Mouse (Mus musculus): ENCODE measurements around the gene Noct. TPM values are rescaled to one million over a fixed set of nuclear protein-coding genes. Genes with fewer than 3 reads are reported as not detected.

Noct gene
- total and polyA plus RNA-seq, 3 experiments = 17.8 to 26.7 TPM; not detected in 1

- Histone ChIP-seq H3K9me3 (replicated peaks; ENCODE audit: insufficient read depth, low read length) (no peaks in the 10 kb centered on the region), H3K27ac (ENCODE audit: control insufficient read depth, low read depth, low read length) (no peak overlapping the region), H3K4me1 (ENCODE audit: control insufficient read depth in 1 of 2, insufficient read depth in 2 of 2, low read length in 2 of 2) (peaks cover 28 to 45% of the 10 kb centered on the region in 2 experiments), H3K27me3 (ENCODE audit: control insufficient read depth in 1 of 2, insufficient read depth in 2 of 2, low read length in 2 of 2) (no peaks in the 10 kb centered on the region), H3K36me3 (ENCODE audit: control insufficient read depth in 1 of 2, insufficient read depth in 2 of 2, low read length in 2 of 2) (peaks cover 5 to 47% of the 10 kb centered on the region in 2 experiments), H3K4me3 (ENCODE audit: control insufficient read depth in 1 of 2, insufficient read depth in 1 of 2, low read depth in 2 of 2, low read length in 2 of 2) (no peak overlapping the region), H3K79me2 (ENCODE audit: control insufficient read depth, insufficient read depth, low read length, poor library complexity) (peaks cover 56% of the 10 kb centered on the region), H3K9ac (ENCODE audit: control insufficient read depth, low read depth, low read length, poor library complexity, severe bottlenecking) (no peak overlapping the region)
- no peak for TF ChIP-seq NELFE (IDR thresholded peaks at IDR 0.05; ENCODE audit: low read depth, low read length)
- no peak for TF ChIP-seq MYB (IDR thresholded peaks at IDR 0.05; ENCODE audit: low read depth, low read length)
- no peak for TF ChIP-seq ZC3H11A (IDR thresholded peaks at IDR 0.05; ENCODE audit: low read depth, low read length)
- no peak for TF ChIP-seq MAFK (IDR thresholded peaks at IDR 0.05; ENCODE audit: borderline replicate concordance, low read depth, low read length)
- TF ChIP-seq UBTF (IDR thresholded peaks at IDR 0.05; ENCODE audit: borderline replicate concordance, insufficient read depth, low read depth, low read length) = no peak
- TF ChIP-seq MAX (IDR thresholded peaks at IDR 0.05; ENCODE audit: low read length) = no peak
- no peak for DNase-seq (ENCODE audit: low read depth, low spot score)
Measured at GRCm38 (mm10) chr3:51234752-51235055, 10.5 kb downstream of the Noct start.

GRCm38 (mm10) chr3:51238515-51238914, 14.3 kb downstream of the Noct start:
- H3K36me3 ChIP-seq (ENCODE audit: control insufficient read depth in 1 of 2, insufficient read depth in 2 of 2, low read length in 2 of 2) = peaks cover 5 to 9% of the 10 kb centered on the region in 2 experiments
- no peak overlapping the region for H3K27ac ChIP-seq (ENCODE audit: control insufficient read depth, low read depth, low read length)
- DNase-seq (ENCODE audit: low read depth, low spot score) = no peak
- H3K9ac ChIP-seq (ENCODE audit: control insufficient read depth, low read depth, low read length, poor library complexity, severe bottlenecking) = no peak overlapping the region
- peaks cover 38% of the 10 kb centered on the region for H3K79me2 ChIP-seq (ENCODE audit: control insufficient read depth, insufficient read depth, low read length, poor library complexity)
- H3K27me3 ChIP-seq (ENCODE audit: control insufficient read depth in 1 of 2, insufficient read depth in 2 of 2, low read length in 2 of 2) = no peaks in the 10 kb centered on the region
- H3K4me1 ChIP-seq (ENCODE audit: control insufficient read depth in 1 of 2, insufficient read depth in 2 of 2, low read length in 2 of 2) = peaks cover 6 to 11% of the 10 kb centered on the region in 2 experiments
- H3K4me3 ChIP-seq (ENCODE audit: control insufficient read depth in 1 of 2, insufficient read depth in 1 of 2, low read depth in 2 of 2, low read length in 2 of 2) = no peak overlapping the region
- no peak for TF ChIP-seq JUND (IDR thresholded peaks at IDR 0.05; ENCODE audit: low read depth, low read length)
- no peak for TF ChIP-seq MXI1 (IDR thresholded peaks at IDR 0.05; ENCODE audit: low read depth, low read length)
- no peak for TF ChIP-seq BHLHE40 (IDR thresholded peaks at IDR 0.05; ENCODE audit: borderline replicate concordance, low read depth, low read length)
- TF ChIP-seq POLR2AphosphoS5 (IDR thresholded peaks at IDR 0.05; ENCODE audit: borderline replicate concordance, low read depth, low read length) = no peak
- no peak for TF ChIP-seq ELF1 (IDR thresholded peaks at IDR 0.05; ENCODE audit: low read depth, low read length)
- no peak for TF ChIP-seq EP300 (IDR thresholded peaks at IDR 0.05; ENCODE audit: low read depth in 1 of 2, low read length in 2 of 2)
- TF ChIP-seq TBP (IDR thresholded peaks at IDR 0.05; ENCODE audit: low read depth, low read length) = no peak
- no peak for TF ChIP-seq GATA1 (IDR thresholded peaks at IDR 0.05; ENCODE audit: low read depth, low read length)
- no peak for TF ChIP-seq GABPA (IDR thresholded peaks at IDR 0.05; ENCODE audit: low read depth, low read length)
- no peak for TF ChIP-seq TAL1 (IDR thresholded peaks at IDR 0.05; ENCODE audit: low read length)
- no peaks in the 10 kb centered on the region for H3K9me3 ChIP-seq (replicated peaks; ENCODE audit: insufficient read depth, low read length)

DNA sequence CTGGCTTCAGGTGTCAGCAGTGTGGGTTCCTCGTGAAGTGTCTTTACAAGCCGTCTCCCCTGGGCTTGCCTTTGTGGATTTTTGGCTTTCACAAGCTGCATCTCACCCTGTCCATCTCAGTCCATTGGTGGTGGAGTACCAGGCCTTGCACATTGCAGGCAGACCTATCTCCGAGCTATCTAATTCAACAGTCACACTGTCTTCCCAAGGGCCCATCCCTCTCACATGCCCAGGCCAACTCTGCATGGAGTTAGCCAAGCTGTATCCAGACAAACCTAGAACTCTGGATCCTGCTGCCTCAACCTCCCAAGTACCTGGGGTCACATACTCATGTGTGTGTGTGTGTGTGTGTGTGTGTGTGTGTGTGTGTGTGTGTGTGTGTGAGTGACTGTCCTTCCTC, 15.3 kb downstream of the Noct start:
- Histone ChIP-seq H3K4me1 (ENCODE audit: control insufficient read depth in 1 of 2, insufficient read depth in 2 of 2, low read length in 2 of 2) (peaks cover 0 to 3% of the 10 kb centered on the region in 2 experiments; a peak in 3 of 4 replicates), H3K27ac (ENCODE audit: control insufficient read depth, low read depth, low read length) (no peak overlapping the region), H3K36me3 (ENCODE audit: control insufficient read depth in 1 of 2, insufficient read depth in 2 of 2, low read length in 2 of 2) (peaks cover 3 to 5% of the 10 kb centered on the region in 2 experiments; a peak in 3 of 4 replicates), H3K79me2 (ENCODE audit: control insufficient read depth, insufficient read depth, low read length, poor library complexity) (peaks cover 35% of the 10 kb centered on the region), H3K9ac (ENCODE audit: control insufficient read depth, low read depth, low read length, poor library complexity, severe bottlenecking) (no peak overlapping the region), H3K4me3 (ENCODE audit: control insufficient read depth in 1 of 2, insufficient read depth in 1 of 2, low read depth in 2 of 2, low read length in 2 of 2) (no peak overlapping the region), H3K9me3 (replicated peaks; ENCODE audit: insufficient read depth, low read length) (no peaks in the 10 kb centered on the region), H3K27me3 (ENCODE audit: control insufficient read depth in 1 of 2, insufficient read depth in 2 of 2, low read length in 2 of 2) (no peaks in the 10 kb centered on the region)
- no peak for TF ChIP-seq CTCF (IDR thresholded peaks at IDR 0.05 in 2 of 3, conservative IDR thresholded peaks at IDR 0.05 in 1 of 3; ENCODE audit: control insufficient read depth in 1 of 3, insufficient read depth in 1 of 3, low read depth in 2 of 3, low read length in 3 of 3, poor library complexity in 1 of 3, severe bottlenecking in 1 of 3)
- TF ChIP-seq BHLHE40 (IDR thresholded peaks at IDR 0.05; ENCODE audit: borderline replicate concordance, low read depth, low read length) = no peak
- no peak for TF ChIP-seq ZMIZ1 (IDR thresholded peaks at IDR 0.05; ENCODE audit: low read depth, low read length)
- TF ChIP-seq POLR2AphosphoS2 (IDR thresholded peaks at IDR 0.05; ENCODE audit: low read length) = no peak
- no peak for TF ChIP-seq ETS1 (IDR thresholded peaks at IDR 0.05; ENCODE audit: low read depth, low read length)
- no peak for TF ChIP-seq CHD2 (IDR thresholded peaks at IDR 0.05; ENCODE audit: low read length)
- TF ChIP-seq TAL1 (IDR thresholded peaks at IDR 0.05; ENCODE audit: low read length) = no peak
- TF ChIP-seq TBP (IDR thresholded peaks at IDR 0.05; ENCODE audit: low read depth, low read length) = no peak
- no peak for TF ChIP-seq MAFK (IDR thresholded peaks at IDR 0.05; ENCODE audit: borderline replicate concordance, low read depth, low read length)
- TF ChIP-seq POLR2AphosphoS5 (IDR thresholded peaks at IDR 0.05; ENCODE audit: borderline replicate concordance, low read depth, low read length) = no peak
- no peak for TF ChIP-seq ZKSCAN1 (IDR thresholded peaks at IDR 0.05; ENCODE audit: low read depth, low read length)
- no peak for TF ChIP-seq NRF1 (IDR thresholded peaks at IDR 0.05; ENCODE audit: insufficient read depth, low read depth, low read length, poor library complexity, severe bottlenecking)
- TF ChIP-seq NELFE (IDR thresholded peaks at IDR 0.05; ENCODE audit: low read depth, low read length) = no peak
- no peak for TF ChIP-seq E2F4 (IDR thresholded peaks at IDR 0.05; ENCODE audit: borderline replicate concordance, low read depth, low read length)
- no peak for TF ChIP-seq MYC (IDR thresholded peaks at IDR 0.05; ENCODE audit: low read depth, low read length)
- no peak for TF ChIP-seq ZNF384 (IDR thresholded peaks at IDR 0.05; ENCODE audit: low read depth, low read length)
- TF ChIP-seq MYB (IDR thresholded peaks at IDR 0.05; ENCODE audit: low read depth, low read length) = no peak
- DNase-seq (ENCODE audit: low read depth, low spot score) = no peak
